Mouse (Mus musculus): Measurements from ENCODE around the gene Hcn3. TPM values are rescaled to one million over a fixed set of nuclear protein-coding genes. Genes with fewer than 3 reads are reported as not detected.

Hcn3 gene
- total and polyA plus RNA-seq, 3 experiments, result 0.27 to 0.85 (median 0.53) TPM

- Histone ChIP-seq H3K27me3 (ENCODE audit: insufficient read depth, low read length) (no peaks in the 10 kb centered on the region), H3K4me3 (ENCODE audit: low read depth, low read length) (peak within 1 kb of the TSS; percentile 78), H3K9me3 (replicated peaks) (no peaks in the 10 kb centered on the region), H3K4me1 (ENCODE audit: insufficient read depth, low read depth, low read length) (peaks cover 52% of the 10 kb centered on the region), H3K36me3 (replicated peaks) (peaks cover 84% of the 10 kb centered on the region)
- ATAC-seq (ENCODE audit: extremely low read depth, insufficient number of reproducible peaks, low FRiP score, poor library complexity, severe bottlenecking) (peak; percentile 82), DNase-seq (ENCODE audit: low spot score) (peak; percentile 90)
- TF ChIP-seq POLR2AphosphoS5 (IDR thresholded peaks at IDR 0.05; ENCODE audit: insufficient replicate concordance, low read depth, low read length) (peak; percentile 31; the same call in 1 of the 2 replicates), GATA1 (IDR thresholded peaks at IDR 0.05; ENCODE audit: borderline replicate concordance, low read length) (no peak)
These were observed 17.5 kb upstream of the Hcn3 start, which contains the start of gene Scamp3 for GRCm38 (mm10) chr3:89177242-89178106. Scamp3 (plus strand) TSS chr3:89177473.

GRCm38 (mm10) chr3:89176421-89176820 is 16.4 kb upstream of the Hcn3 start:
- DNase-seq (ENCODE audit: low spot score) (no peak), ATAC-seq (ENCODE audit: extremely low read depth, insufficient number of reproducible peaks, low FRiP score, poor library complexity, severe bottlenecking) (no peak)
- TF ChIP-seq GATA1 (IDR thresholded peaks at IDR 0.05; ENCODE audit: borderline replicate concordance, low read length), result no peak
- no peak for TF ChIP-seq POLR2AphosphoS5 (IDR thresholded peaks at IDR 0.05; ENCODE audit: insufficient replicate concordance, low read depth, low read length)
- no peak for TF ChIP-seq TAL1 (conservative IDR thresholded peaks at IDR 0.05; ENCODE audit: low read depth, low read length)
- H3K9me3 ChIP-seq (replicated peaks), result no peaks in the 10 kb centered on the region
- peaks cover 83% of the 10 kb centered on the region for H3K36me3 ChIP-seq (replicated peaks)
- no peaks in the 10 kb centered on the region for H3K27me3 ChIP-seq (ENCODE audit: insufficient read depth, low read length)
- no peak overlapping the region for H3K4me3 ChIP-seq (ENCODE audit: low read depth, low read length)
- H3K4me1 ChIP-seq (ENCODE audit: insufficient read depth, low read depth, low read length), result peaks cover 42% of the 10 kb centered on the region

- no peak overlapping the region for H3K4me3 ChIP-seq (ENCODE audit: low read depth, low read length)
- H3K9me3 ChIP-seq (replicated peaks), result no peaks in the 10 kb centered on the region
- TF ChIP-seq POLR2AphosphoS5 (IDR thresholded peaks at IDR 0.05; ENCODE audit: insufficient replicate concordance, low read depth, low read length) (no peak), GATA1 (IDR thresholded peaks at IDR 0.05; ENCODE audit: borderline replicate concordance, low read length) (no peak), GATA2 (IDR thresholded peaks at IDR 0.05; ENCODE audit: borderline replicate concordance, low read depth, low read length) (no peak), CTCF (IDR thresholded peaks at IDR 0.05; ENCODE audit: low read depth, low read length) (no peak), TAL1 (conservative IDR thresholded peaks at IDR 0.05; ENCODE audit: low read depth, low read length) (no peak)
- ATAC-seq (ENCODE audit: extremely low read depth, insufficient number of reproducible peaks, low FRiP score, poor library complexity, severe bottlenecking) (no peak), DNase-seq (ENCODE audit: low spot score) (no peak)
- H3K27me3 ChIP-seq (ENCODE audit: insufficient read depth, low read length), result no peaks in the 10 kb centered on the region
- H3K4me1 ChIP-seq (ENCODE audit: insufficient read depth, low read depth, low read length), result peaks cover 38% of the 10 kb centered on the region
- peaks cover 82% of the 10 kb centered on the region for H3K36me3 ChIP-seq (replicated peaks)
These were observed 15.5 kb upstream of the Hcn3 start for GRCm38 (mm10) chr3:89175544-89175943.

GRCm38 (mm10) chr3:89174844-89175243 is 14.8 kb upstream of the Hcn3 start:
- ATAC-seq (ENCODE audit: extremely low read depth, insufficient number of reproducible peaks, low FRiP score, poor library complexity, severe bottlenecking) (no peak), DNase-seq (ENCODE audit: low spot score) (no peak)
- Histone ChIP-seq H3K27me3 (ENCODE audit: insufficient read depth, low read length) (no peaks in the 10 kb centered on the region), H3K4me3 (ENCODE audit: low read depth, low read length) (no peak overlapping the region), H3K4me1 (ENCODE audit: insufficient read depth, low read depth, low read length) (peaks cover 35% of the 10 kb centered on the region), H3K36me3 (replicated peaks) (peaks cover 82% of the 10 kb centered on the region), H3K9me3 (replicated peaks) (no peaks in the 10 kb centered on the region)
- TF ChIP-seq CTCF (IDR thresholded peaks at IDR 0.05; ENCODE audit: low read depth, low read length) (no peak), POLR2AphosphoS5 (IDR thresholded peaks at IDR 0.05; ENCODE audit: insufficient replicate concordance, low read depth, low read length) (no peak), GATA1 (IDR thresholded peaks at IDR 0.05; ENCODE audit: borderline replicate concordance, low read length) (no peak), TAL1 (conservative IDR thresholded peaks at IDR 0.05; ENCODE audit: low read depth, low read length) (no peak), GATA2 (IDR thresholded peaks at IDR 0.05; ENCODE audit: borderline replicate concordance, low read depth, low read length) (no peak)

GRCm38 (mm10) chr3:89166945-89167344 is 6.9 kb upstream of the Hcn3 start:
- no peak for ATAC-seq (ENCODE audit: extremely low read depth, insufficient number of reproducible peaks, low FRiP score, poor library complexity, severe bottlenecking)
- peak overlapping the region; percentile 56; the same call in 1 of the 2 replicates for H3K4me3 ChIP-seq (ENCODE audit: low read depth, low read length)
- H3K4me1 ChIP-seq (ENCODE audit: insufficient read depth, low read depth, low read length), result peaks cover 45% of the 10 kb centered on the region
- no peak for TF ChIP-seq GATA1 (IDR thresholded peaks at IDR 0.05; ENCODE audit: borderline replicate concordance, low read length)
- no peak for TF ChIP-seq GATA2 (IDR thresholded peaks at IDR 0.05; ENCODE audit: borderline replicate concordance, low read depth, low read length)
- no peak for TF ChIP-seq TAL1 (conservative IDR thresholded peaks at IDR 0.05; ENCODE audit: low read depth, low read length)
- TF ChIP-seq POLR2AphosphoS5 (IDR thresholded peaks at IDR 0.05; ENCODE audit: insufficient replicate concordance, low read depth, low read length), result no peak
- no peak for TF ChIP-seq CTCF (IDR thresholded peaks at IDR 0.05; ENCODE audit: low read depth, low read length)
- H3K36me3 ChIP-seq (replicated peaks), result peaks cover 60% of the 10 kb centered on the region
- no peaks in the 10 kb centered on the region for H3K9me3 ChIP-seq (replicated peaks)
- no peaks in the 10 kb centered on the region for H3K27me3 ChIP-seq (ENCODE audit: insufficient read depth, low read length)
- DNase-seq (ENCODE audit: low spot score), result no peak

- peak overlapping the region; percentile 89 for H3K4me3 ChIP-seq (ENCODE audit: low read depth, low read length)
- DNase-seq (ENCODE audit: low spot score) (no peak), ATAC-seq (ENCODE audit: extremely low read depth, insufficient number of reproducible peaks, low FRiP score, poor library complexity, severe bottlenecking) (no peak)
- no peaks in the 10 kb centered on the region for H3K9me3 ChIP-seq (replicated peaks)
- TF ChIP-seq GATA2 (IDR thresholded peaks at IDR 0.05; ENCODE audit: borderline replicate concordance, low read depth, low read length) (no peak), POLR2AphosphoS5 (IDR thresholded peaks at IDR 0.05; ENCODE audit: insufficient replicate concordance, low read depth, low read length) (no peak), TAL1 (conservative IDR thresholded peaks at IDR 0.05; ENCODE audit: low read depth, low read length) (no peak), CTCF (IDR thresholded peaks at IDR 0.05; ENCODE audit: low read depth, low read length) (no peak), GATA1 (IDR thresholded peaks at IDR 0.05; ENCODE audit: borderline replicate concordance, low read length) (no peak)
- peaks cover 48% of the 10 kb centered on the region for H3K4me1 ChIP-seq (ENCODE audit: insufficient read depth, low read depth, low read length)
- H3K36me3 ChIP-seq (replicated peaks), result peaks cover 46% of the 10 kb centered on the region
- H3K27me3 ChIP-seq (ENCODE audit: insufficient read depth, low read length), result no peaks in the 10 kb centered on the region
These were observed 5.4 kb upstream of the Hcn3 start for GRCm38 (mm10) chr3:89165268-89165870.

Measured in G1E (cell line).